ENCODE assay signal across 8 mouse cellular contexts in genomic region chr7:128671952-128672351, GRCm38 (mm10).
DNase-seq lines count a peak whose midpoint lies in the region; ATAC-seq lines count a peak whose summit lies in the region.

No protein-coding gene starts in this region.

- H3K4me3 ChIP-seq in erythroblast, embryonic 14.5 days (replicated peaks), result peak overlapping the region; percentile 54
- peak overlapping the region; percentile 7; the same call in 1 of the 2 replicates for H3K4me3 ChIP-seq in forebrain, embryonic 11.5 days (ENCODE audit: low read depth, low read length)

- H3K27me3 ChIP-seq in erythroblast, embryonic 14.5 days (ENCODE audit: control insufficient read depth), result no peaks in the 10 kb centered on the region
- no peaks in the 10 kb centered on the region for H3K27me3 ChIP-seq in forebrain, embryonic 11.5 days (ENCODE audit: control insufficient read depth, insufficient read depth, low read length)

- H3K9me3 ChIP-seq in erythroblast, embryonic 14.5 days (ENCODE audit: control insufficient read depth, low read length), result peaks cover 3% of the 10 kb centered on the region; the same call in 1 of the 2 replicates
- no peaks in the 10 kb centered on the region for H3K9me3 ChIP-seq in forebrain, embryonic 11.5 days (ENCODE audit: control insufficient read depth, low read length)

- peaks cover 26% of the 10 kb centered on the region for H3K36me3 ChIP-seq in erythroblast, embryonic 14.5 days (ENCODE audit: control insufficient read depth)
- H3K36me3 ChIP-seq in forebrain, embryonic 11.5 days (ENCODE audit: control insufficient read depth, insufficient read depth, low read length), result no peaks in the 10 kb centered on the region; the same call in 1 of the 2 replicates

- peaks cover 56% of the 10 kb centered on the region for H3K4me1 ChIP-seq in erythroblast, embryonic 14.5 days (ENCODE audit: control insufficient read depth)
- peaks cover 15% of the 10 kb centered on the region for H3K4me1 ChIP-seq in forebrain, embryonic 11.5 days (replicated peaks; ENCODE audit: control insufficient read depth, insufficient read depth, low read length)

- peak overlapping the region; percentile 79 for H3K27ac ChIP-seq in forebrain, embryonic 11.5 days (ENCODE audit: low read depth, low read length)

- H3K4me2 ChIP-seq in forebrain, embryonic 11.5 days (ENCODE audit: low read depth, low read length, severe bottlenecking), result peak overlapping the region; percentile 39

- 5% methylated on average over 8 of the region's 8 CpGs for WGBS in forebrain, embryonic 11.5 days

- no peak for ATAC-seq in erythroblast, adult 5-6 weeks (replicated peaks; ENCODE audit: low FRiP score, poor library complexity, severe bottlenecking)
- ATAC-seq in forebrain, embryonic 11.5 days (replicated peaks; ENCODE audit: low FRiP score), result peak; percentile 85
- peak; percentile 14 for ATAC-seq in inflammation-experienced regulatory T-cells, adult 6 months
- peak; percentile 70 for ATAC-seq in megakaryocyte progenitor cell, adult 5-6 weeks (replicated peaks; ENCODE audit: poor library complexity)
- ATAC-seq in erythroid progenitor cell, adult 5-6 weeks (replicated peaks; ENCODE audit: low FRiP score, poor library complexity, severe bottlenecking), result no peak

- peak; percentile 34 to 48 for DNase-seq in adrenal gland, postnatal 36 days
- DNase-seq in forebrain, embryonic 11.5 days (ENCODE audit: low spot score), result peak; percentile 68
- no peak for DNase-seq in ovary, adult 18-20 months (ENCODE audit: low spot score)

- no peak overlapping the region; the same call in 1 of the 2 replicates for H3K9ac ChIP-seq in forebrain, embryonic 11.5 days (ENCODE audit: low read length)

Comparison
In these comparisons a context has a peak if more than half of its experiments do, and no peak if none do; other contexts are left out.
1. ATAC-seq: peak in forebrain, embryonic 11.5 days (single experiment), inflammation-experienced regulatory T-cells, adult 6 months (single experiment) and megakaryocyte progenitor cell, adult 5-6 weeks (single experiment); none in erythroblast, adult 5-6 weeks (single experiment) and erythroid progenitor cell, adult 5-6 weeks (single experiment).